Mouse (Mus musculus) heart, postnatal 36 days (tissue): ENCODE results near the gene Ipo8. TPM values are rescaled to one million over a fixed set of nuclear protein-coding genes. Genes with fewer than 3 reads are reported as not detected.

Experiments used
- DNase-seq, 2 experiments: peaks; one replicate each; pipeline ENCODE4 v3.0.0; 2021 to 2022
- intact Hi-C: fragments of 180-260 bp; cut with DNase I; formaldehyde crosslinking; loops from one replicate; pipeline ENCODE4 v1.15.1; 2025
- total RNA-seq, 2 experiments: library from RNA; stranded (reverse); gene quantifications; 2 replicates each; pipeline ENCODE4 v1.2.3; 2021

The Ipo8 gene
- total RNA-seq, 2 experiments from 2014 or later: 22.5 to 23.8 TPM

GRCm38 (mm10) chr6:148761967-148762712 lies 69.1 kb downstream of the Ipo8 start:
- intact Hi-C loops: no loop called here
- no peak for DNase-seq

GRCm38 (mm10) chr6:148761475-148761874 lies 69.8 kb downstream of the Ipo8 start:
- intact Hi-C loops: no loop called here
- no peak for DNase-seq

GRCm38 (mm10) chr6:148756535-148756934 lies 74.7 kb downstream of the Ipo8 start:
- intact Hi-C loops: no loop called here

GRCm38 (mm10) chr6:148751400-148751799 lies 79.9 kb downstream of the Ipo8 start:
- intact Hi-C loops: loop anchor here (2.0 kb wide), 1 partner anchor 503 kb away; no protein-coding TSS in a partner anchor
- DNase-seq: no peak

More at GRCm38 (mm10) chr6:148756535-148756934, 74.7 kb downstream of the Ipo8 start:
- no peak for DNase-seq

- DNase-seq: no peak
- intact Hi-C loops: loop anchor here (2.0 kb wide), 1 partner anchor 501 kb away; no protein-coding TSS in a partner anchor
These were observed 81.1 kb downstream of the Ipo8 start for GRCm38 (mm10) chr6:148750183-148750582.

GRCm38 (mm10) chr6:148740521-148741226 lies 90.6 kb downstream of the Ipo8 start:
- intact Hi-C loops: no loop called here
- no peak for DNase-seq

- intact Hi-C loops: no loop called here
- no peak for DNase-seq
These were observed 94.9 kb downstream of the Ipo8 start for GRCm38 (mm10) chr6:148736390-148736789.

GRCm38 (mm10) chr6:148734012-148734411 lies 97.3 kb downstream of the Ipo8 start:
- no peak for DNase-seq
- intact Hi-C loops: no loop called here

GRCm38 (mm10) chr6:148732920-148733319 lies 98.3 kb downstream of the Ipo8 start:
- intact Hi-C loops: no loop called here
- DNase-seq: no peak

GRCm38 (mm10) chr6:148728571-148728970 lies 102.7 kb downstream of the Ipo8 start:
- no peak for DNase-seq
- intact Hi-C loops: no loop called here

GRCm38 (mm10) chr6:148727871-148728524 lies 103.3 kb downstream of the Ipo8 start:
- intact Hi-C loops: no loop called here

GRCm38 (mm10) chr6:148724453-148724852 lies 106.8 kb downstream of the Ipo8 start:
- intact Hi-C loops: no loop called here
- DNase-seq: no peak

More at GRCm38 (mm10) chr6:148727871-148728524, 103.3 kb downstream of the Ipo8 start:
- no peak for DNase-seq

Other genes with a start within 250 kb of the Ipo8 start
- 1 to 10 TPM; 4.6 to 5.3 TPM for gene Caprin2, start 64.8 kb upstream of the Ipo8 start, total RNA-seq
- gene Sinhcaf, start 115.0 kb upstream of the Ipo8 start, total RNA-seq: 1 to 10 TPM; 1.9 to 5.6 TPM